Mouse (Mus musculus) embryonic fibroblast, embryonic 13.5 days (primary cell): ENCODE data around the gene Fam173a. TPM values are rescaled to one million over a fixed set of nuclear protein-coding genes. Genes with fewer than 3 reads are reported as not detected.

Experiments used
- H3K27ac ChIP-seq: 2 replicates; pipeline ENCODE4 v1.5.1; 2012; ENCODE audit warnings: low read length, control low read depth, inconsistent platforms; ENCODE audit not compliant: insufficient read depth
- H3K4me1 ChIP-seq: 2 replicates; pipeline ENCODE4 v1.6.1; 2011; ENCODE audit warnings: low read length; ENCODE audit not compliant: control insufficient read depth, insufficient read depth
- H3K4me3 ChIP-seq: 2 replicates; pipeline ENCODE4 v1.5.1; 2011; ENCODE audit warnings: mild to moderate bottlenecking, control low read depth, low read length; ENCODE audit not compliant: insufficient read depth
- CTCF ChIP-seq: IDR thresholded peaks from 2 replicates; pipeline ENCODE4 v1.5.1; 2011; ENCODE audit warnings: mild to moderate bottlenecking, control low read depth, low read length, moderate library complexity, borderline replicate concordance; ENCODE audit not compliant: insufficient read depth
- POLR2A ChIP-seq: IDR thresholded peaks from 2 replicates; pipeline ENCODE4 v1.6.1; 2011; ENCODE audit warnings: low read depth, mild to moderate bottlenecking, control low read depth, low read length, moderate library complexity
- polyA plus RNA-seq: library from polyadenylated mRNA; stranded (reverse); fragments of >200 nt; gene quantifications from 2 replicates; pipeline ENCODE4 v1.2.4, GENCODE M21; 2011; ENCODE audit warnings: low read depth; ENCODE audit not compliant: missing spikeins, insufficient read length

Gene Fam173a
- polyA plus RNA-seq, 1 experiment, result 25.4 TPM

DNA sequence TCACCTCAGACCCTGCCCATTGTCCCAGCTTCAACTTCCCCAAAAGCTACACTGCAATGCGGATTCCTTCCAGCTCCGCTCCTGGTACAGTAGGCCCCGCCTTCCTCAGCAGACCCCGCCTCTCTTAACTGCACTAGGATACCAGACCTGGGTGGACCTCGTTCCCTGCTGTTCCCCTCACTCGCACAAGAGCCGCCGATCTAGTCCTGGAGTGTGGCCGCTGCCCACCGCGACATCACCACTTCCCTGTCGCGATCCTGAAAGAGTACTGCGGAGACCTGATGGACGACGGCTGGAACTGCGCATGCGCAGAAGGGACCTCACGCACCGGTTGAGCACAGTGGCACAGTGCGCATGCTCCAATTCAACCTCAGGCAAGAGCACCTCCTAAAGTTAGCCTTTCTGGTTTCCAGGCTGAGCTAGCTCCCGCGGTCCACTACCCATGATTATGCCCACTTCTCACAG is 7.4 kb downstream of the Fam173a start, which contains the start of gene Haghl:
Gene Haghl, minus strand, starts transcription at position 393 of the 465 bp plus-strand sequence.
- TF ChIP-seq POLR2A (peak; percentile 93), CTCF (no peak)
- Histone ChIP-seq H3K4me1 (no peaks in the 10 kb centered on the region), H3K27ac (peak within 1 kb of the TSS; percentile 68), H3K4me3 (peak within 1 kb of the TSS; percentile 73)

DNA sequence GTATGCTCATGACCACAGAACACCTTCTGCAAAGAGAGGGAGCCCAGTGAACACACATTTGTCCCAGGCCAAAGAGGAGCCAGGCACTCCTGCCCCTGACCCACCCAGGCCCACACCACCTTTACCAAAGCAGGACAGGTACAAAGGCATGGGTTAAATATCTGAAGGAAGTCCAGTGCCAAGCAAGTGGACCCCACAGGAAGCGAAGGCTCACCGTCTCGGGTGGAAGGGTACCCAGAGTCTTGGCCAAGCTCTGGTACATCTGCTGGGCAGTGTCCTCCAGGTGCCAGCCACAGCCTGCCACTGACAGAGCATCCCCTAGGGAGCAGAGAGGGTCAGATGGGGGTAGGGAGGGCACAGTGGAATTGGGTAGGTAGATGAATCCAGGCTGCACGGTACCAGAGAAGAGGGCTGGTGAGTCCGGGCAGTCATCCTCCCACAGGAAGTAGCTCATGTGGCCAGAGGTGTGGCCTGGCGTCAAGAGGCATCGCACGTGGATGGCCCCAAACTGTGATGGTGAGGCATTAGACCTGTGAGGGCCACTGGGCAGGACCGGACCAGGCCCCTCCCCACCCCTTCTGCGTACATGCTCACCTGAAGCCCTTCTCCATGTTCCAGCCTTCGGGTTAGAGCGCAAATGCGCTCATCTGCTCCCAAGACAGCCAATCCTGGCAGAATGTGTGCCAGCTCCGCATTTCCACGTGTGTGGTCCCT is 8.7 kb downstream of the Fam173a start:
- Histone ChIP-seq H3K27ac (no peak overlapping the region), H3K4me1 (no peaks in the 10 kb centered on the region), H3K4me3 (0 out of 2 replicates have a peak overlapping the region, but pooled peaks have one; percentile 73)
- no peak for TF ChIP-seq CTCF

- Histone ChIP-seq H3K4me1 (no peaks in the 10 kb centered on the region), H3K4me3 (no peak overlapping the region), H3K27ac (no peak overlapping the region)
- TF ChIP-seq CTCF, result no peak
- TF ChIP-seq POLR2A, result no peak
Observed at GRCm38 (mm10) chr17:25783086-25783485, 9.6 kb downstream of the Fam173a start.

DNA sequence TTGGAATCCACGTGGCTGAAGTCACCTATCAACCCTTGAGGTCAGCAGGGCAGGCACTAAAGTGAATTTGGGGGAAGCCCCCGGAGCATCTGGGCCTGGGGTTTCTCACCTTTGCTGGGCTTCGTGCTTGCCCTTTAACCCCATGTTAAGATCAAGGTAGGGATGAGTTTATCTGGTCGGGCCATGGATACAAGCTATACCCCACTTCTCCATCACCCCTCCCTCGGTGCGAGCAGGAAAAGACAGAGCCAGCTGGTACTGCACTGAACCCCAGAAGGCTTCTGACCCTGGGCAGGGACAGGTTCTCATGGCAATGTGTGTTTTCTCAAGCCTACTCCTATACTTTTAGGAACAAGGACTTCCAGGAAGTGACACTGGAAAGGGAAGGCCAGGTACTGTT is 11.4 kb downstream of the Fam173a start:
- Histone ChIP-seq H3K27ac (no peak overlapping the region), H3K4me3 (no peak overlapping the region)
- TF ChIP-seq CTCF (no peak), POLR2A (no peak)

DNA sequence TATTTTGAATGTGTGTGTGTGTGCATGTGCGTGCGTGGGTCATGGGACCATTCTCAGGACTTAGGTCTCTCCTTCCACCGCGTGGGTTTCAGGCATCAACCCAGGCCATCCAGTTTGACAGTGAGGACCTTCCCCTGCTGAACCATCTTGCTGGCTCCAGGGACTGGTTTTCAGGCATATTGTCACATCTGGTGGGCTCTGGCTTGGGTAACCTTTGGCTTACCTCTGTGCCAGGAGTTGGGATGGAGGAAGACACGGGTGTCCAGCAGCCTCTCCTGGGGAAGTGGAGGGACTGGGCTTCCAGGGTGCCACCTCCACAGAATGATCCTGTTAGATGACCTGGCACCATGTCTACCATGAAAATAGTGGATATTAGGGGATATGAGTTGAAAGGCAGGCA is 14.8 kb downstream of the Fam173a start:
- Histone ChIP-seq H3K27ac (no peak overlapping the region), H3K4me3 (no peak overlapping the region), H3K4me1 (no peaks in the 10 kb centered on the region)
- TF ChIP-seq POLR2A, result no peak
- TF ChIP-seq CTCF, result no peak

More for the DNA sequence above, 11.4 kb downstream of the Fam173a start:
- H3K4me1 ChIP-seq, result no peaks in the 10 kb centered on the region

- TF ChIP-seq POLR2A (no peak), CTCF (no peak)
- Histone ChIP-seq H3K4me1 (no peaks in the 10 kb centered on the region), H3K4me3 (no peak overlapping the region), H3K27ac (no peak overlapping the region)
Observed at GRCm38 (mm10) chr17:25775318-25776062, 17.2 kb downstream of the Fam173a start.

DNA sequence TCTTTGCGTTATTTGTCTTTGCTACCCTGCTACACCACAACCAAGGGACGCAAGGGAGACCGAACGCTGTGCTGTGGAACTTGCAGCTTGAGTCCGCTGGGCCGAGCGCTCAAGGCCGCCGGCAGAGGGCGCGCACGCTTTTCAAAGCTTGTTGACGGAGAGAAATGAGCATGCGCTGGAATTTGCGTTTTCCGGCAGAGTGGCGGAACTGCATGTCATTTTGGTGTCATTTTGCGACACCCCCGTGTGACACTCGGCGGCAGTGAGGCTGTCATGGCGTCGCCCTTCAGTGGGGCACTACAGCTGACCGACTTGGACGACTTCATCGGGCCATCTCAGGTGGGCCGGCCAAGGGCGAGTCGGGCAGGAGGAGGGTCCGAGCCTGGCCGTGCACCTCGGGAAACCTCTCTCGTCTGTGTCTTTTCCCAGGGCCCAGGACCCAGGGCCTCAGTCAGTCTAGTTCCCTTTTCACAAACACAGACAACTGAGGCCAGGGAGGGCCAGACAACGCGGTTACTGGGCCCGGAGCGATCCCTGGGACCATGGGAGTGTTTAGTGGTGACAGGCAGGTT is 19.1 kb downstream of the Fam173a start, which contains the start of gene Narfl:
Gene Narfl, plus strand, starts transcription at position 228 of the 572 bp plus-strand sequence.
- peak within 1 kb of the TSS; percentile 62 for H3K4me3 ChIP-seq
- no peak within 1 kb of the TSS for H3K27ac ChIP-seq
- peak; percentile 90 for TF ChIP-seq CTCF
- peak; percentile 88 for TF ChIP-seq POLR2A
- no peaks in the 10 kb centered on the region for H3K4me1 ChIP-seq

GRCm38 (mm10) chr17:25769331-25769730 is 23.4 kb downstream of the Fam173a start:
- Histone ChIP-seq H3K4me1 (no peaks in the 10 kb centered on the region), H3K27ac (no peak overlapping the region), H3K4me3 (no peak overlapping the region)
- no peak for TF ChIP-seq POLR2A
- TF ChIP-seq CTCF, result no peak

DNA sequence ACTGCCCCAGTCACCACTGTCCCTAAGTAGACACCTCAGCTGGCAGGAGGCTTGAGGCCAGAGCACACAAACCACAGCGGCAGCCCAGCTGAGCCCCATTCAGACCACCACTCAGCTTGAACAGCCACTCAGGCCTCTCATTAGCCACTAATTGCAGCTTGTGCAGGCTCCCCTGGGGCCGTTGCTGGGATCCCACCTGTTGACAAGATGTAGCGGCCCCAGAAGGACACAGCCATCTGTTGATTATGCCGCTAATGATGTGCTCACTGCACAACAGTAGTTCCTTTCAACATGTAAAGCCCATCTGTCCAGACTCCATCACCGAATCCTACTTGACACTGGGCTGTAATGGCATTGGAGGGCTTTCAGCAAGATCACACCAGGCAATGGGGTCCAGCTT is 26.8 kb downstream of the Fam173a start:
- Histone ChIP-seq H3K4me1 (no peaks in the 10 kb centered on the region), H3K27ac (no peak overlapping the region), H3K4me3 (no peak overlapping the region)
- TF ChIP-seq POLR2A (no peak), CTCF (no peak)
